Mouse (Mus musculus) intestine, embryonic 16.5 days (tissue): ENCODE data around the gene Rfx1. TPM values are rescaled to one million over a fixed set of nuclear protein-coding genes. Genes with fewer than 3 reads are reported as not detected.

ENCODE experiments used
- ATAC-seq: fragments of 200-750 bp; cut with Nextera tagmentation; 2 replicates; pipeline ENCODE4 v1.8.0; 2017; ENCODE audit warnings: moderate TSS enrichment, moderate library complexity
- H3K27ac ChIP-seq: fragments of 300-500 bp; sonication (generic); 2 replicates; pipeline ENCODE4 v1.5.1; 2014; ENCODE audit warnings: mild to moderate bottlenecking, low read length
- H3K27me3 ChIP-seq: fragments of 300-500 bp; sonication (generic); replicated peaks from 2 replicates; pipeline ENCODE4 v1.6.1; 2014; ENCODE audit warnings: low read length, control low read depth, mixed read lengths; ENCODE audit not compliant: control insufficient read depth, insufficient read depth
- H3K36me3 ChIP-seq: fragments of 300-500 bp; sonication (generic); 2 replicates; pipeline ENCODE4 v1.6.1; 2014; ENCODE audit warnings: low read length, control low read depth; ENCODE audit not compliant: control insufficient read depth, insufficient read depth
- H3K4me1 ChIP-seq: fragments of 300-500 bp; sonication (generic); 2 replicates; pipeline ENCODE4 v1.6.1; 2014; ENCODE audit warnings: low read length, control low read depth, mixed read lengths; ENCODE audit not compliant: control insufficient read depth, insufficient read depth
- H3K4me2 ChIP-seq: fragments of 300-500 bp; sonication (generic); 2 replicates; pipeline ENCODE4 v1.6.1; 2014; ENCODE audit warnings: low read depth, low read length, control low read depth
- H3K4me3 ChIP-seq: fragments of 300-500 bp; sonication (generic); 2 replicates; pipeline ENCODE4 v1.5.1; 2014; ENCODE audit warnings: mild to moderate bottlenecking, low read length
- H3K9ac ChIP-seq: fragments of 300-500 bp; sonication (generic); 2 replicates; pipeline ENCODE4 v1.6.1; 2014; ENCODE audit warnings: low read depth, low read length
- H3K9me3 ChIP-seq: fragments of 300-500 bp; sonication (generic); 2 replicates; pipeline ENCODE4 v1.6.1; 2016; ENCODE audit warnings: low read length, control low read depth; ENCODE audit not compliant: control insufficient read depth
- WGBS: fragments of 180-500 bp; shearing (Covaris S2); extraction: QIAGEN DNeasy Blood & Tissue Kit; methylation state at CpG from one replicate; pipeline ENCODE4 v1.1.7; 2014; 5-methylcytosine and 5-hydroxymethylcytosine counted together
- polyA plus RNA-seq: library from polyadenylated mRNA; unstranded; fragments of >200 nt; fragmentation: Nextera tagmentation; extraction: Ambion mirVana; gene quantifications from 2 replicates; pipeline ENCODE4 v1.2.1, GENCODE M21; 2015

Rfx1 gene
- polyA plus RNA-seq, 1 experiment from 2014 or later = 5.9 TPM

DNA sequence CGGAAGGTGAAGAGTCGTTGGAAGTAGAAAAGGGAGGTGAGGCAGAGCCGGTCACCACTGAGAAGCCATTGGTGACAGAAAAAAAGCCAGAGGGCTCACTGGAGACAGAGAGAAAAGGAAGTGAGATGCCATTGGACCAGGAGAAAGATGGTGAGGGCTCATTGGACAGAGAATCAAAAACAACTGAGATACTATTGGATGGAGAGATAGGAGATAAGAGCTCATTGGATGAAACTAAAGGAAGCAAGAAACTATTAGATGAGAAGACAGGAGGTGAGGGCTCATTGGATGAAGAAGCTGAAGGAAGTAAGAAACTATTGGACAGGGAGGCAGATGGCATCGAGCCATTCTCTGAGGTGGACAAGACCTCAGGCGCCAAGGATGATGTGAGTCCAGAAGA lies 37.4 kb upstream of the Rfx1 start:
- no peak overlapping the region for H3K4me3 ChIP-seq
- H3K4me2 ChIP-seq = no peak overlapping the region
- H3K9me3 ChIP-seq = no peaks in the 10 kb centered on the region
- H3K9ac ChIP-seq = no peak overlapping the region
- H3K27me3 ChIP-seq = no peaks in the 10 kb centered on the region
- H3K27ac ChIP-seq = no peak overlapping the region
- WGBS = 91% methylated on average over 5 of the region's 5 CpGs
- no peaks in the 10 kb centered on the region for H3K36me3 ChIP-seq
- peaks cover 6% of the 10 kb centered on the region; the same call in 1 of the 2 replicates for H3K4me1 ChIP-seq
- no peak for ATAC-seq

DNA sequence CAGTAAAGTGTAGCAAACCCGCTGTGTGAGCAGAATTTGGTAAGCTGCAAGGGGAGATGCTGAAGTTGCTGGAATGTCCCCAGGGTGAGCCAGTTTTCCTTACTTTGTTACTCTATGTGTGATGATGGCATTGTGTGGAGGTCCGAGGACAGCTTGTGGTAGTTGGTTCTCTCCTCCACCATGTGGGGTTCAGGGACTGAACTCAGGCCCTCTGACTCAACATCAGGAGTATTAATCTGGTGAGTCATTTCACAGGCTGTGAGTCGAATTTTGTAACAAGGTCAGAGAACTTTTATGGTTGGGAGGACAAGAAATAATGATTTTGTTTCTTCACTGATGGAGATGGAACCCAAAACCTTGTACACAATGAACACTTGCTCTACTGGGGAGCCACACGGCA lies 33.9 kb upstream of the Rfx1 start:
- H3K4me1 ChIP-seq = no peaks in the 10 kb centered on the region
- H3K36me3 ChIP-seq = no peaks in the 10 kb centered on the region
- H3K9me3 ChIP-seq = no peaks in the 10 kb centered on the region
- WGBS = 68% methylated on average over 4 of the region's 4 CpGs
- H3K27ac ChIP-seq = no peak overlapping the region
- no peak overlapping the region for H3K4me2 ChIP-seq
- no peak overlapping the region for H3K9ac ChIP-seq
- H3K4me3 ChIP-seq = no peak overlapping the region
- no peak for ATAC-seq
- no peaks in the 10 kb centered on the region for H3K27me3 ChIP-seq

DNA sequence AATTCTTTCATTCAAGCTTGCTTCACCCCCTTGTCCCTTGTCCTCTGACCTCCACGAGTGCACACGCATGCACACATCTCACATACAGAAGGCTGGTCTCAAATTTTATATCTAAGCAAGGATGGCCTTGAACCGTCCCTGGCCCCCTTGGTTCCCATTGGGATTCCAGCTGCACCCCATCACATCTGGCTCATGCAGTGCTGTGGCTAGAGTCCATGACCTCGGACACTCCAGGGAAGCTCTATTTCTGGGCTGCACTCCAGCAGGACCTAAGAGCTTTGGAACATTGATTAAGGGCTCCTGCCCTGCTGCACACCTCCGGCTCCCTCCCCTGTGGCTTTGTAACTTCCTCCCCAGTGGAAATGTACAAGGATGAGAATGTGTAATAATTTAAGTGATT lies 28.6 kb upstream of the Rfx1 start:
- Histone ChIP-seq H3K27me3 (peaks cover 13% of the 10 kb centered on the region), H3K9ac (no peak overlapping the region), H3K4me1 (peaks cover 7% of the 10 kb centered on the region; the same call in 1 of the 2 replicates), H3K36me3 (no peaks in the 10 kb centered on the region), H3K9me3 (no peaks in the 10 kb centered on the region), H3K4me3 (no peak overlapping the region), H3K27ac (no peak overlapping the region), H3K4me2 (no peak overlapping the region)
- no peak for ATAC-seq
- 68% methylated on average over 5 of the region's 5 CpGs for WGBS

DNA sequence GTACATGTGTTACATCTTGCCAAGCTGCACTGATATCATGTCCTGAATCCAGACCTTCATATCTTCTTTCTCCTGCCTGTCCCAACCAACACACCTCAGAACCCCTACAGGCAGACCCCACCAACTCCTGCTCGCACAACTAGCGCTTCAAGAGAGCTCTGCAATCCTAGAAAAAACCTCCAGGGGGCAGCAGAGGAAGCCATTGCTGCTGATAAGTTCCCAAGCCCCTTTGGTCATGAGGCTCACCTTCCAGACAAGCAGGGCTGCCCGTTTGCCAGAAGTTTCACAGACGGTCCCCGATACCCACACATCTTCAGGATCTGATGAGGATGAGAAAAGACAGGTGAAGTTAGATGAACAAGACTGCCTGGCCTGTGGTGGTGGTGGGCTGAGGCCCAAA lies 27.6 kb upstream of the Rfx1 start:
- H3K9me3 ChIP-seq = no peaks in the 10 kb centered on the region
- WGBS = 8% methylated on average over 5 of the region's 5 CpGs
- no peak overlapping the region for H3K27ac ChIP-seq
- ATAC-seq = no peak
- H3K4me1 ChIP-seq = peaks cover 7% of the 10 kb centered on the region; the same call in 1 of the 2 replicates
- no peak overlapping the region for H3K4me2 ChIP-seq
- H3K9ac ChIP-seq = no peak overlapping the region
- no peak overlapping the region for H3K4me3 ChIP-seq
- H3K36me3 ChIP-seq = no peaks in the 10 kb centered on the region
- H3K27me3 ChIP-seq = peaks cover 22% of the 10 kb centered on the region

DNA sequence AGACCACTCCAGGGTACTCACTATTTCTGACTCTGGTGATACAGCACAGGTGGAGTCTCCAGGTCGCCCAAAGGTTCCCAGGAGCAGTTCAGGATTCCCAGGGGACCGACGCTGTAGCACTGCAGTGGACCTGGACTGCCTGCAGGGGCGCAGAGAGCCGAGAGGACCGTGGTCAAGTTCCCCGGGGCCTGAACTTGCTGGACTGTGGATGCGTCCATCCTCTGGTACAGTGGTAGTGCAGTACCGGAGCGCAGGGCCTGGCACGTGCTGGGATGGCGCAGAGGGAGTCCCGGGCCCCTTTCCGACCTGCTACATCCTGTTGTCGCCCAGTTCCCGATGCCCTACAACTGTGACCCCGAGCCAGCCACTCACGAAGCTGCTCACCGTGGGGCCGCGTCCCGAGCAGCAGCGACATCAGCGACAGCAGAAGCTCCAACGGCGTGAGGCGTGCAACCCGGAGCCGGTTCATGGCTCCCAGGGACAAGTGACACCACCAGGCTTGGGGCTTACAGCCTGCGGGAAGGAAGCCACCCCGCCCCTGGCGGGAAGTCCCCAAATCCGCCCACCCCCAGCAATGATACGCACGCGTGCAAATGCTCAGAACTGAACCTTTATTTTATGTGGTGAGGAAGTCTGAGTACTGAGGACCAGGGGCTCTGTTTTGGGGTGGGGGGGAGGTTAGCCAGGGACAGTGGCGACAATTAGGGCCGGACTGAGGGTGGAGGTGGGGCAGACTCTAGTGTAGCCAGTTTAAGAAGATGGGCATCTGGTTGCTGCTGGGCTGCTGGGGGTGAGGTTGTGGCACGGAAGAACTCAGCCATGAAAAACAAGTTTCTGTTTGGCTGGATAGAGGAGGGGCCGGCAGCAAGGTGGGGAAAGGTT lies 24.3 kb upstream of the Rfx1 start, which contains the start of gene Il27ra:
Gene Il27ra, minus strand, starts transcription at position 524 of the 882 bp plus-strand sequence.
- WGBS = 6% methylated on average over 40 of the region's 40 CpGs
- no peaks in the 10 kb centered on the region for H3K9me3 ChIP-seq
- peak within 1 kb of the TSS; percentile 61 for H3K9ac ChIP-seq
- H3K4me1 ChIP-seq = peaks cover 7% of the 10 kb centered on the region; the same call in 1 of the 2 replicates
- peaks cover 35% of the 10 kb centered on the region for H3K27me3 ChIP-seq
- peak; percentile 78 for ATAC-seq
- no peak within 1 kb of the TSS for H3K27ac ChIP-seq
- peak within 1 kb of the TSS; percentile 72 for H3K4me2 ChIP-seq
- peak within 1 kb of the TSS; percentile 41 for H3K4me3 ChIP-seq
- no peaks in the 10 kb centered on the region for H3K36me3 ChIP-seq

DNA sequence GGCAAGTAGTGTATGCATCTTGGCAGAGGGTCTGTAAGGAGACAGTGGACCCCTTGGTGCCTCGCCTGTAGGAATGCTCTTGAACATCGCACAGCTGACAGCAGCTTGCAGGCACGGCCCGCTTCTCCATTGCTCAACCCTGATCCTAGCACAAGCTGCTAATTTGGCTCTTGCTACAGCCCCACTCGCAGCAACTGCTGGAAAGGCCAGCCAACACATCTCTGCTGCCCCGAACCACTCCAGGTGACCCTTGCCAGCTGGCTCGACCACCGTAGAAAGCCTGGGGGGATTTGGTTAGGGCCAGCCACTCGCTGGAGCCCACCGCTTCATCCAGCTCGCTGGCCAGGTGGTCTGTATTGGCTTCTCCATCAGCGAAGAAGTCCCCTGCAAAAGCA lies 23.7 kb upstream of the Rfx1 start:
- Histone ChIP-seq H3K4me1 (peaks cover 7% of the 10 kb centered on the region; the same call in 1 of the 2 replicates), H3K27me3 (peaks cover 35% of the 10 kb centered on the region), H3K9me3 (no peaks in the 10 kb centered on the region), H3K4me2 (peak overlapping the region; percentile 72; the same call in 1 of the 2 replicates), H3K9ac (no peak overlapping the region), H3K36me3 (no peaks in the 10 kb centered on the region), H3K27ac (no peak overlapping the region), H3K4me3 (peak overlapping the region; percentile 41; the same call in 1 of the 2 replicates)
- no peak for ATAC-seq
- WGBS = 42% methylated on average over 12 of the region's 12 CpGs

DNA sequence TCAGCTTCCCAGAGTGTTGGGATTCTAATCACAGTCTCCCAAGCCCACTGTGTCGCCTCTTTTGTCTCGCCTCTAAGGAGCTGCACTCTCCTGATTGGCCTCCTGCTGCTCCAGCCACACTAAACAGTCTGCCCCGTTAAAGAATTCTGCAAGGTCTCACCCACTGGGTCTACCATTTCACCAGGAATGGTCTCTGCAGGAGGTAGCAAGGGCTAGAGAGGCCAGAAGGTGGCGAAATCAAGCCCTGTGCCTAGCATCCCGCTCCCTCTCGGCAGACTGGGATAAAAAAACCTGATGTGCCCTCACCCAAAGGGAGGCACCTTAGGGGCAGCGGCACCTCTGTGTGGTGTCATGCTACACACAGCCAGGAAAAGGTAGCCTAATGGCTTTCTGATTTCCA lies 22.5 kb upstream of the Rfx1 start:
- H3K36me3 ChIP-seq = no peaks in the 10 kb centered on the region
- peaks cover 35% of the 10 kb centered on the region for H3K27me3 ChIP-seq
- WGBS = 18% methylated on average over 7 of the region's 7 CpGs
- no peak overlapping the region for H3K27ac ChIP-seq
- peaks cover 7% of the 10 kb centered on the region; the same call in 1 of the 2 replicates for H3K4me1 ChIP-seq
- no peak for ATAC-seq
- H3K4me2 ChIP-seq = no peak overlapping the region
- no peak overlapping the region for H3K9ac ChIP-seq
- H3K9me3 ChIP-seq = no peaks in the 10 kb centered on the region
- no peak overlapping the region for H3K4me3 ChIP-seq

DNA sequence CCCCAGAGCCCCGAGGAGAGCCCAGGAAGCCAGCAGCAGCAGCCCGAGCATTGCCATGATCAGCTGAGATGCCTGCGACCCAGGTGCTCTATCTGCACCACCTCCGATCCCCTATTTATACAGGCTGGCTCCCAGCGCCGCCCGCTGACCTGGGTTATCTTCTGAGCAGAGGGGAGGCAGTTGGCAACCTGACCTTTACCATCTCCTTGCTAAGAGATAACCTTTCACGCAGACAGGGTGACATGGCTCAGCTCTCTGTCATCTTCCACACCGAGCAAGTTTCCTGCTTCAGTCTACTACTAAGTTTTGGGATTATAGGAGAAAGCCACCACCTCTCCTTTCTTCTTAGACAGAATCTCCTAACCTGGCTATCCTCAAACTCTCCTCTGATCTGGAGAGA lies 21.7 kb upstream of the Rfx1 start, which contains the start of gene Rln3:
Gene Rln3, minus strand, starts transcription at position 101 of the 400 bp plus-strand sequence.
- no peak within 1 kb of the TSS for H3K4me2 ChIP-seq
- H3K27me3 ChIP-seq = peaks cover 35% of the 10 kb centered on the region
- ATAC-seq = no peak
- peaks cover 7% of the 10 kb centered on the region; the same call in 1 of the 2 replicates for H3K4me1 ChIP-seq
- H3K27ac ChIP-seq = no peak within 1 kb of the TSS
- peak within 1 kb of the TSS; percentile 37; the same call in 1 of the 2 replicates for H3K9ac ChIP-seq
- H3K9me3 ChIP-seq = no peaks in the 10 kb centered on the region
- H3K4me3 ChIP-seq = peak within 1 kb of the TSS; percentile 16
- WGBS = 8% methylated on average over 9 of the region's 9 CpGs
- H3K36me3 ChIP-seq = no peaks in the 10 kb centered on the region

DNA sequence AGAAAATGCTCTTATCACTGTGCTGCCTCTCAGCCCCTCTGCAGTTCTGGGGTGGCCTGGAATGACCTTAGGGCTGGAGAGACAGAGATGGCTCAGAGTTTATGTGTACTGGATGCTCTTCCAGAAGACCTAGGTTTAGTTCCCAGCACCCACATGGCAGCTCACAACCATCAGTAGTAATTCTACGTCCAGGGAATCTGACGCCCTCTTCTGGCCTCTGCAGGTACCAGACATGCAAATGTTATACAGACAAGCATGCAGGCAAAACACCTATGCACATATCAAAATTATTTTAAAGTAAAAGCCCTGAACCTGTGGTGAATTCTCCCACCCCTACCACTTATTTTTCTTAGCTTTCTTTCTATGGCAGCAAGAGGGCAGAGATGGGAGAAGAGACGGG lies 20.1 kb upstream of the Rfx1 start:
- WGBS = 81% methylated on average over 3 of the region's 3 CpGs
- Histone ChIP-seq H3K4me3 (no peak overlapping the region), H3K4me2 (no peak overlapping the region), H3K4me1 (peaks cover 7% of the 10 kb centered on the region; the same call in 1 of the 2 replicates), H3K9me3 (no peaks in the 10 kb centered on the region), H3K9ac (no peak overlapping the region), H3K27ac (no peak overlapping the region), H3K27me3 (peaks cover 35% of the 10 kb centered on the region), H3K36me3 (no peaks in the 10 kb centered on the region)
- no peak for ATAC-seq
